Mouse (Mus musculus): ENCODE data around the gene Iglon5. TPM values are rescaled to one million over a fixed set of nuclear protein-coding genes. Genes with fewer than 3 reads are reported as not detected.

Iglon5 gene
- polyA plus RNA-seq, 1 experiment from 2014 or later = 1.8 TPM

DNA sequence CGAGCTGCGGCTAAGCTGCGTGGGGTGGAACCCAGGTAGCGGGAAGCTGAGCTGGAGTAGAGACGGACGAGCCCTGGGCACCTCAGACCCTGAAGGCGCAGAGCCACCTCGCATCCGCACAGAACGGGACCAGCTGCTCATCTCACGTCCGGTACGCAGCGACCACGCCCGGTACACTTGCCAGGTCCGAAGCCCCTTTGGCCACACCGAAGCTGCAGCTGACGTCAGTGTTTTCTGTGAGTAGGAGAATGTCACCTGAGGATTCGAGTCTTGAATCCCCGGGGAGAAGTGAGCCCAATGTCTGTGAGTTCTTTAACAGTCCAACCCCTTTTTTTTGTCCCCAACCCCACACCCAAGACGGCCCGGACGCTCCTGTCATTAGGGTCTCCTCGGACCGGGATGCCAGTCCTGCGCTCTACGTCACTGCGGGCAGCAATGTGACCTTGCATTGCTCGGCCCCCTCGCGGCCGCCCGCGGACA, 25.0 kb downstream of the Iglon5 start:
- Histone ChIP-seq H3K4me3 (peak overlapping the region; percentile 53), H3K9me3 (no peaks in the 10 kb centered on the region), H3K27ac (no peak overlapping the region), H3K4me2 (peak overlapping the region; percentile 91), H3K27me3 (peaks cover 24% of the 10 kb centered on the region), H3K36me3 (no peaks in the 10 kb centered on the region), H3K9ac (peak overlapping the region; percentile 65), H3K4me1 (peaks cover 20% of the 10 kb centered on the region)
- 8% methylated on average over 35 of the region's 35 CpGs for WGBS
- no peak; the same call in 1 of the 2 replicates for ATAC-seq (ENCODE audit: insufficient number of reproducible peaks, insufficient read depth, low FRiP score, low TSS enrichment, low read depth)

DNA sequence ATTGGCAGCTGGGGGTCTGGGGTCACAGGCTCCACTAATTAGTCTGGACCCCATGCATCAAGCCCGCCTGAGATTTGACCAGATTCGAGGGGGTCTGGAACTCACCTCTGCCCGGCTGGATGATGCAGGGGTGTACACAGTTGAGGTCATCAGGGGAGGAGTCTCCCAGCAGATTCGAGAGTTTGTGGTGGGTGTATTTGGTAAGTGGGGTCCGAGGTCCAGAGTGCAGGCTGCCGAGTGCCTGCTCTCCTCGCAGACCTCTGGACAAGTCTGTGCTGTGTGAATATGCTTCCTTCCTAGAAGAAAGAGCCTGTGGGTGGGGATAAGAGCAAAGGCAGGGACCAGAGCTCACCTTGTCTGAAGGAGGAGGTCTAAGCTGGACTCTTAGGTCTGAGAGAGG, 25.9 kb downstream of the Iglon5 start:
- Histone ChIP-seq H3K36me3 (no peaks in the 10 kb centered on the region), H3K9me3 (no peaks in the 10 kb centered on the region), H3K27ac (no peak overlapping the region), H3K4me1 (peaks cover 20% of the 10 kb centered on the region), H3K4me3 (no peak overlapping the region), H3K27me3 (peaks cover 24% of the 10 kb centered on the region), H3K4me2 (no peak overlapping the region), H3K9ac (no peak overlapping the region)
- no peak for ATAC-seq (ENCODE audit: insufficient number of reproducible peaks, insufficient read depth, low FRiP score, low TSS enrichment, low read depth)
- WGBS = 78% methylated on average over 7 of the region's 7 CpGs

DNA sequence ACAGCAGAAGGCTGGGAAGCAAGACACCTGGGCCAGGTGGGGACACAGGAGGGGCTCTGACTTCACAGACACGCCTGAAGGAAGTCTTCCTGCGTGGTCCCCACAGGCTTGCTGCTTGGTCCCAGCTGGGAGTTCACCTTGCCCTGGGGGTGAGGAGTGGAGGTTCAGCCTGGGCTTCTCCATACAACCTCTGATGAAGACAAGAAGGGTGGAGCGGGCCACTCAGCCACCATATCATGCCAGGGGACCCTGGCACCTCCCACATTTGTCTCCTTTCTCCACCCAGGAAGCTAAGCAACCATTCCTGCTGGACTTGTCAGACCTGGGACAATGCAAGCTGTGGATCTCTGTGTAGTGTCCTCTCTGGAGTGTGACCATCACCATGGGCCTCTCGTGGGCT, 27.0 kb downstream of the Iglon5 start, which contains the start of gene Vsig10l:
Gene Vsig10l (plus strand): TSS at position 301 of the 400 bp plus-strand sequence.
- 69% methylated on average over 4 of the region's 4 CpGs for WGBS
- no peaks in the 10 kb centered on the region for H3K9me3 ChIP-seq

DNA sequence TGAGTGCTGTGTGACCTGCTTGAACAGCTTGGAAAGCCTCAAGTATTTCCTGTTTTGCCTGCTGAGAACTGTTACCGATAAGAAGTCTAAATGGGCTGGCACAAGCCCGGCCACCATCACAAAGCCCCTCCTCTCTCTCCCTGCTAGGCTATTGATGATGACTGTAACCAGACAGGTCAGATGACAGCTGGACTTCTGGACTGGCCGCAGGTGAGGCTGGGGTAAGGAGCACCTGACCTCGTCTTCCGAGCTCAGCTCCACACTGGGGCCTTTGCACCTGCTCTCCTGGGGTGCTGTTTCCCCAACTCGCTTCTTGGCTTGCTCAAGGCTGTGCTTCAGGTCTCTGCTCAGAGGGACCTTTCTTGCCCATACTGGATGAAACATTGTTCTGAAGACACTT, 35.5 kb downstream of the Iglon5 start:
- H3K4me3 ChIP-seq = no peak overlapping the region
- no peaks in the 10 kb centered on the region for H3K9me3 ChIP-seq
- H3K4me1 ChIP-seq = no peaks in the 10 kb centered on the region
- no peak overlapping the region for H3K27ac ChIP-seq
- H3K27me3 ChIP-seq = no peaks in the 10 kb centered on the region
- ATAC-seq (ENCODE audit: insufficient number of reproducible peaks, insufficient read depth, low FRiP score, low TSS enrichment, low read depth) = no peak
- H3K36me3 ChIP-seq = peaks cover 63% of the 10 kb centered on the region
- H3K4me2 ChIP-seq = no peak overlapping the region
- no peak overlapping the region for H3K9ac ChIP-seq
- WGBS = 87% methylated on average over 6 of the region's 6 CpGs

More for the DNA sequence above, 27.0 kb downstream of the Iglon5 start, which contains the start of gene Vsig10l:
- peaks cover 22% of the 10 kb centered on the region for H3K27me3 ChIP-seq
- H3K4me2 ChIP-seq = no peak within 1 kb of the TSS
- no peak for ATAC-seq (ENCODE audit: insufficient number of reproducible peaks, insufficient read depth, low FRiP score, low TSS enrichment, low read depth)
- H3K4me3 ChIP-seq = no peak within 1 kb of the TSS
- no peak within 1 kb of the TSS for H3K27ac ChIP-seq
- peaks cover 20% of the 10 kb centered on the region for H3K4me1 ChIP-seq
- peaks cover 3% of the 10 kb centered on the region for H3K36me3 ChIP-seq
- no peak within 1 kb of the TSS for H3K9ac ChIP-seq

DNA sequence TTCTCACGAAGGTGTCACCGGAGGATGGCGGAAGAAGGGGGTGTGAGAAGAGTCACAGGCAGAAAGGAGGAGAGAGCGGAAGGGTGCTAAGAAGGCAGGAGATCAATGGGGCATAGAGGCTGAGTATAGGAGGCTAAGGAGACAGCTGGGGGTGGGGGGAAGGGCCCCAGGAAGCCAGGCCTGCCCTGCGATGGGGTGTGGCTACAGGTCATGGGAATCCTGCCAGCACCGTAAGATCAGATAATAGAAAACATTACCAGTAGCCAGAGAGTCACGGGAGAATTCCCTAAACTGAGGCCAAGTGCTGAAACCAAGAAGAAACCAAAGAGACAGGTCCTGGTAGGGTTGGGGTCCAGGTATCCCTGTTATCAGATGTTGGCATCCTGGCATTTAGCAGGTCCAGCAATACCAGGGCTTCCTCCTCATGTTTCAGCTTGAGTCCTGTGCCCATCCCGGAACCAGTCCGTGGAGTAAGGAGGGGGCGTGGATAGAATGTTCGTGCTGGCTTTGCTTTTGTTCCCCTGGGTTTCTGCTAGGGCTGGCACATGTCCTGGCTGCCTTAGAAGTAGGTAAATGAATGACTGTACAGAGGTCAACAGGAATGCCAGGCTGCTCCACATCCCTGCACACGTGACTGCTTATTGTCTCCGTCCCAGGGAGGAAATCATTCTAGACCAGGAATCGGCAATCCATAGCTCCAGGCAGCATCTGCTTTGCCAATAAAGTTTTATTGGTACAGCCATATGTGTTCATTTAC, 36.1 kb downstream of the Iglon5 start:
- H3K27ac ChIP-seq = no peak overlapping the region
- H3K27me3 ChIP-seq = no peaks in the 10 kb centered on the region
- H3K4me3 ChIP-seq = no peak overlapping the region
- H3K4me1 ChIP-seq = no peaks in the 10 kb centered on the region
- H3K9ac ChIP-seq = no peak overlapping the region
- H3K36me3 ChIP-seq = peaks cover 63% of the 10 kb centered on the region
- no peak overlapping the region for H3K4me2 ChIP-seq
- ATAC-seq (ENCODE audit: insufficient number of reproducible peaks, insufficient read depth, low FRiP score, low TSS enrichment, low read depth) = no peak
- H3K9me3 ChIP-seq = no peaks in the 10 kb centered on the region
- 83% methylated on average over 14 of the region's 14 CpGs for WGBS

DNA sequence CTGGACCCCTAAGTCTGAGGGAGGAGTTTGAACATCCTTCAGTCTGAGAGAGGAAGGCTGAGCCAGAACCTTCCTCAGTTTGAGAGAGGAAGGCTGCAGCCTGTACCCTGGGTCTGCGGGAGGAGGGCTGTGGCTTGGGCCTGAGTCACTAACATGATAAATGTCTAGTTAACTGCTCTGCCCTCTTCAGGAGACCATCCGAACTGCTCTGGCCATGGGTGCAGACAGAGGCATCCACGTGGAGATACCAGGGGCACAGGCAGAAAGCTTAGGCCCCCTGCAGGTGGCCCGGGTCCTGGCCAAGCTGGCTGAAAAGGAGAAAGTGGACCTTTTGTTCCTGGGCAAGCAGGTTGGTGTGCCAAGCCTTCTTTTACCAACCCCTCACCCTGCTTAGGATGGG, 37.3 kb downstream of the Iglon5 start:
- Histone ChIP-seq H3K36me3 (peaks cover 57% of the 10 kb centered on the region), H3K4me1 (no peaks in the 10 kb centered on the region), H3K4me2 (no peak overlapping the region), H3K4me3 (no peak overlapping the region), H3K27ac (no peak overlapping the region), H3K27me3 (no peaks in the 10 kb centered on the region), H3K9ac (no peak overlapping the region), H3K9me3 (no peaks in the 10 kb centered on the region)
- ATAC-seq (ENCODE audit: insufficient number of reproducible peaks, insufficient read depth, low FRiP score, low TSS enrichment, low read depth) = no peak
- 52% methylated on average over 4 of the region's 4 CpGs for WGBS

DNA sequence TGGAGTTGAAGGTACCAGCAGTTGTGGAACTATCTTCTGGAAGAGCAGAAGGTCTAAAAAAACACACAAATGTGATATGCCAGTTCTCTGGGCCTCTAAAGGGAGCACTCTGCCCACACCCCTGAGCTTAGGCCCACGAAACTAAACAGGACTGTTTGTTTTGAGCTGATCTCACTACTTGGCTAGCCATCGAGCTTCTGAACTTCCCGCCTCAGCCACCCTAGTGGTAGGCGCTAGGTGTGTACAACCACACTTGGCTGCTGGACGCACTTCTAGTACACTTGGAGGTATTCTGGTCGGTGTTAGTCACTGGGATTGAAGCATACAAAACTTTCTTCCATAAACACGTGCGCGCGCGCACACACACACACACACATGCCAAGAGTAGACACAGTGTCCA, 38.1 kb downstream of the Iglon5 start:
- ATAC-seq (ENCODE audit: insufficient number of reproducible peaks, insufficient read depth, low FRiP score, low TSS enrichment, low read depth) = no peak
- H3K36me3 ChIP-seq = peaks cover 49% of the 10 kb centered on the region
- no peak overlapping the region for H3K27ac ChIP-seq
- no peak overlapping the region for H3K4me3 ChIP-seq
- H3K9me3 ChIP-seq = no peaks in the 10 kb centered on the region
- H3K4me2 ChIP-seq = no peak overlapping the region
- WGBS = 97% methylated on average over 11 of the region's 11 CpGs
- no peaks in the 10 kb centered on the region for H3K27me3 ChIP-seq
- no peaks in the 10 kb centered on the region for H3K4me1 ChIP-seq
- no peak overlapping the region for H3K9ac ChIP-seq

DNA sequence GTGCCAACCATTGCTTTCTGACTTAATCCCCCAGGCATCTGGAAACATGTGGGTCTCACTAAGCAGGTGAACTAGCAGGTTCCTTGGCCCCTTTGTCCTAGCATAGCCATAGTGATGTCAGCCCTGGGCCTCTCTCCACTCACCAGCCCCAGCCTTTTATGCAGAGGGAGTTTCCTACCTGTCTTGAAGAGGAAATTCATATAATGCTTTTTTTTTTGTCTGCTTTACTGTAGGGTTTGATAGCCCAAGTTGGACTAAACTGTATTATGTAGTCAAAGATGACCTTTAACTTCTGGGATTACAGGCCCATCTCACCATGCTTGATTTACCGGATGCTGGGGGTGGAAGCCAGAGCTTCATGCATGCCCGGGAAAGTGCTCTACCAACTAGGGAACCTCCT, 40.1 kb downstream of the Iglon5 start:
- ATAC-seq (ENCODE audit: insufficient number of reproducible peaks, insufficient read depth, low FRiP score, low TSS enrichment, low read depth) = no peak
- H3K9me3 ChIP-seq = no peaks in the 10 kb centered on the region
- H3K36me3 ChIP-seq = peaks cover 31% of the 10 kb centered on the region
- no peak overlapping the region for H3K9ac ChIP-seq
- peaks cover 4% of the 10 kb centered on the region for H3K4me1 ChIP-seq
- no peak overlapping the region for H3K27ac ChIP-seq
- WGBS = 85% methylated on average over 2 of the region's 2 CpGs
- no peaks in the 10 kb centered on the region for H3K27me3 ChIP-seq
- H3K4me3 ChIP-seq = no peak overlapping the region
- H3K4me2 ChIP-seq = no peak overlapping the region

DNA sequence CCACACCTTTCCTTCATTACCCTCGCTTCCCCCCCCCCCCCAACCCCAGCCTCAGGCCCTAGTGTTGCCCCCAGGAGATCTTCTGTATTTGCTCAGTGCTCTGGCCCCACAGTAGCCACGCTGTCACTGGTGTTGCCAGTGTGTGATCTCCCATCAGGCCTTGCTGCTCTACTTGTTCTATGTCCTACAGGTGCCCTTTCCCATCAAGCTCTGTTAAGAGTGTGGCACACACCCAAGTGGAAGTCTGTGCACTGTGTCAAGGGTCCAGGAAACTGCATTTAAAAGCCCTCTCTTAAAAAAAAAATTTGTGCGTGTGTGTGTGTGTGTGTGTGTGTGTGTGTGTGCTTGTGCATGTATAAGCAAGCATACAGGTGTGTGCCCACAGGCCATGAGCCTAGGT, 41.6 kb downstream of the Iglon5 start:
- no peak overlapping the region for H3K4me3 ChIP-seq
- no peaks in the 10 kb centered on the region for H3K9me3 ChIP-seq
- H3K36me3 ChIP-seq = peaks cover 16% of the 10 kb centered on the region
- no peak overlapping the region for H3K27ac ChIP-seq
- H3K27me3 ChIP-seq = no peaks in the 10 kb centered on the region
- peaks cover 10% of the 10 kb centered on the region for H3K4me1 ChIP-seq
- ATAC-seq (ENCODE audit: insufficient number of reproducible peaks, insufficient read depth, low FRiP score, low TSS enrichment, low read depth) = no peak
- H3K9ac ChIP-seq = no peak overlapping the region
- WGBS = 83% methylated on average over 2 of the region's 3 CpGs
- no peak overlapping the region for H3K4me2 ChIP-seq

DNA sequence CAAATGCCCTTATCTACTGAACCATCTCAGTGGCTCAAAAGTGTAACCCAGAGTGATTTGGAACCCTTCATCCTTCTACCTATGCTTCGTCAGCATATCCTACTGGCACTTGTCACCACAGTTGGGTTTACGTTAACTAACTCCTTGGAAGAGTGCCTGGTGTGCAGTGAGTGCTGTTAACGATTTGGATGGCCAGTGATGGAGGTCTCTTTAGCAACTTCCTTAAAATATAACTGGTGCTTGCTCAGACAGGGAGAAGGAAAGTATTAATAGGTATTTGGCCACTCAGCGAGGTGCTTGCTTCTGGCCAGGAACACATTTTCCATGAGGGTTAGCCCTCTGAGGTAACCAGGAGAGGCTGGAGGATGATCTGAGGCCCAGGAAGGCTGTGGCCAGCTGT, 42.1 kb downstream of the Iglon5 start:
- H3K4me1 ChIP-seq = peaks cover 11% of the 10 kb centered on the region
- no peak overlapping the region for H3K4me3 ChIP-seq
- no peaks in the 10 kb centered on the region for H3K27me3 ChIP-seq
- H3K4me2 ChIP-seq = no peak overlapping the region
- no peak overlapping the region for H3K27ac ChIP-seq
- H3K9ac ChIP-seq = no peak overlapping the region
- peaks cover 12% of the 10 kb centered on the region for H3K36me3 ChIP-seq
- no peaks in the 10 kb centered on the region for H3K9me3 ChIP-seq
- ATAC-seq (ENCODE audit: insufficient number of reproducible peaks, insufficient read depth, low FRiP score, low TSS enrichment, low read depth) = no peak
- WGBS = 93% methylated on average over 4 of the region's 4 CpGs

DNA sequence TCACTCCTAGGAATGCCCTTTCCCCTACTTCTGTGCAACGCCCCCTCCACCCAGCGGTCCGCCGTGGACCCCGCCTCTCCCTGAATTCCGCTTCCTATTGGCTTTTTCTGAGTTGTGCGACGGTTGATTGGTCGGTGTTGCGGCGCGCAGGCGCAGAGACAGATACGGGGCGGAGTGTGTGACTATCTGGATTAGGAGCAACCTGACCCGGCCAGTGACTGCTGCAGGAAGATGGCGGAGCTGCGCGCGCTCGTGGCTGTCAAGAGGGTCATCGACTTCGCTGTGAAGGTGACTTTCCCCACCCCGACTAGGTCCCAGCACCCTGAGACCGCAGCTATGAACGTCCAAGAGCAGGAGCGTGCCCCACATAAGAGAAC, 46.0 kb downstream of the Iglon5 start, which contains the start of the genes Etfb and Gm45233:
Gene Etfb (plus strand): TSS at position 167 of the 377 bp plus-strand sequence.
Gene Gm45233 (plus strand): TSS at position 212 of the 377 bp plus-strand sequence.
- ATAC-seq (ENCODE audit: insufficient number of reproducible peaks, insufficient read depth, low FRiP score, low TSS enrichment, low read depth) = peak; percentile 97
- H3K27me3 ChIP-seq = no peaks in the 10 kb centered on the region
- peak within 1 kb of the TSS; percentile 98 for H3K27ac ChIP-seq
- no peaks in the 10 kb centered on the region for H3K9me3 ChIP-seq
- peaks cover 15% of the 10 kb centered on the region for H3K4me1 ChIP-seq
- peak within 1 kb of the TSS; percentile 77 for H3K9ac ChIP-seq
- WGBS = under 1% methylated on average over 27 of the region's 27 CpGs
- no peaks in the 10 kb centered on the region for H3K36me3 ChIP-seq
- peak within 1 kb of the TSS; percentile 60 for H3K4me3 ChIP-seq
- H3K4me2 ChIP-seq = peak within 1 kb of the TSS; percentile 85

Data from embryonic facial prominence, embryonic 13.5 days (tissue).